Mouse (Mus musculus) hindbrain, embryonic 15.5 days (tissue): ENCODE measurements at regions not wholly inside any gene's neighbourhood (a gene's known extent, or its start where the extent isn't known, plus 50 kb on each side); places are given as distances from the start of the nearest gene placed in this dataset.

Source experiments
- ATAC-seq: fragments of 200-750 bp; cut with Nextera tagmentation; 2 replicates; pipeline ENCODE4 v1.8.0; 2017; ENCODE audit warnings: low read depth, moderate number of reproducible peaks, moderate TSS enrichment; ENCODE audit not compliant: low FRiP score
- H3K27ac ChIP-seq: fragments of 300-500 bp; sonication (generic); replicated peaks from 2 replicates; pipeline ENCODE4 v1.5.1; 2015; ENCODE audit warnings: mild to moderate bottlenecking, inconsistent platforms
- H3K27me3 ChIP-seq: fragments of 300-500 bp; sonication (generic); 2 replicates; pipeline ENCODE4 v1.6.1; 2015; ENCODE audit warnings: control low read depth, inconsistent platforms
- H3K36me3 ChIP-seq: fragments of 300-500 bp; sonication (generic); 2 replicates; pipeline ENCODE4 v1.6.1; 2015; ENCODE audit warnings: control low read depth, inconsistent platforms
- H3K4me1 ChIP-seq: fragments of 300-500 bp; sonication (generic); replicated peaks from 2 replicates; pipeline ENCODE4 v1.6.1; 2015; ENCODE audit warnings: control low read depth, inconsistent platforms
- H3K4me2 ChIP-seq: fragments of 300-500 bp; sonication (generic); 2 replicates; pipeline ENCODE4 v1.6.1; 2015; ENCODE audit warnings: moderate library complexity, mild to moderate bottlenecking, inconsistent platforms
- H3K4me3 ChIP-seq: fragments of 300-500 bp; sonication (generic); 2 replicates; pipeline ENCODE4 v1.5.1; 2015; ENCODE audit warnings: mild to moderate bottlenecking, inconsistent platforms
- H3K9ac ChIP-seq: fragments of 300-500 bp; sonication (generic); 2 replicates; pipeline ENCODE4 v1.6.1; 2015; ENCODE audit warnings: inconsistent platforms
- H3K9me3 ChIP-seq: fragments of 300-500 bp; sonication (generic); 2 replicates; pipeline ENCODE4 v1.6.1; 2016; ENCODE audit warnings: control low read depth, inconsistent platforms
- WGBS: fragments of 180-500 bp; shearing (Covaris S2); methylation state at CpG from one replicate; pipeline ENCODE4 v1.1.7; 2015; 5-methylcytosine and 5-hydroxymethylcytosine counted together

DNA sequence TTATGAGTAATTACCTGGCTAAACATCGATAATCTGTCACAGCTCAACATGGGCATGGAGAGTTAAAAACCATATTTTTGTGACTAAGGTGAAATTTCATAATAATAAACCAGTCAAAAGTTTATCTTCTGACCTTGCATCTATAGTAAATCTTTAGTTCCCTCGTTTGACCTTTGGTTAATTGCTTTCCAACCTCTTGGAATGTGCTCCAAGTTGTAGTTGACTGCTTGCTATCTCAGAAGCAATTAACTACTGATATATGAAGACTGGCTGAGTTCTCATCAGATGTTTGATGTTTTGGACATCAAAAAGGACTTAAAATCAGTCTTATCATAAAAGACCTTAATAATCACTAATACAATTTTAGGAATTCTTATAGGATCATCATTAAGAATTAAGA is 895.8 kb upstream of the Tmprss15 start:
- Histone ChIP-seq H3K9ac (no peak overlapping the region), H3K27ac (no peak overlapping the region), H3K4me1 (no peaks in the 10 kb centered on the region), H3K9me3 (no peaks in the 10 kb centered on the region), H3K27me3 (no peaks in the 10 kb centered on the region), H3K36me3 (no peaks in the 10 kb centered on the region), H3K4me2 (no peak overlapping the region), H3K4me3 (no peak overlapping the region)
- ATAC-seq = no peak
- 73% methylated on average over 2 of the region's 2 CpGs for WGBS

DNA sequence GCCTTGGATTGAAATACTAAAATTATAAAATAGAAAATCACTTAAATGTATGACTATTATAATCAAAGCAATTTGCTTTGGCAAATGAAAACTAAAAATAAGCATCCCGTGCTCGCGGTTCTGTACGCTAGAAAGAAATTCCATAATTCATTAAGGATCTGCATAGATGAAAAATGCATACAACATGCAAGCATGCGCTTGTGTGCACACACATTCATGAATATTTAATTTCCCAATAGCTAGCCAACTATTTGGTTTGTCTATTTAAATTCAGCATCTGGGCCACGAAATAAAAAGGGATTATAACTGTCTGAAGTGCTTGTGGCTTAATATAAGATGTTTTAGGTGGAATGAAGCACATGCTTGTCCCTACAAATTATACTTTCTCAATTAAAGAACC is 881.2 kb upstream of the Tmprss15 start:
- ATAC-seq = no peak
- WGBS = 52% methylated on average over 6 of the region's 6 CpGs
- H3K4me1 ChIP-seq = no peaks in the 10 kb centered on the region
- no peak overlapping the region for H3K4me2 ChIP-seq
- H3K27me3 ChIP-seq = no peaks in the 10 kb centered on the region
- no peak overlapping the region for H3K4me3 ChIP-seq
- H3K36me3 ChIP-seq = no peaks in the 10 kb centered on the region
- no peak overlapping the region for H3K9ac ChIP-seq
- no peaks in the 10 kb centered on the region for H3K9me3 ChIP-seq
- H3K27ac ChIP-seq = no peak overlapping the region

- H3K4me3 ChIP-seq = no peak overlapping the region
- H3K27ac ChIP-seq = no peak overlapping the region
- no peaks in the 10 kb centered on the region for H3K36me3 ChIP-seq
- no peak overlapping the region for H3K4me2 ChIP-seq
- H3K4me1 ChIP-seq = no peaks in the 10 kb centered on the region
- H3K9ac ChIP-seq = no peak overlapping the region
- ATAC-seq = no peak
- WGBS = 74% methylated on average over 2 of the region's 2 CpGs
- H3K27me3 ChIP-seq = no peaks in the 10 kb centered on the region
- H3K9me3 ChIP-seq = no peaks in the 10 kb centered on the region
Observed at GRCm38 (mm10) chr16:79937042-79937441, 846.1 kb upstream of the Tmprss15 start.

- WGBS = 49% methylated on average over 1 of the region's 1 CpGs
- no peaks in the 10 kb centered on the region for H3K36me3 ChIP-seq
Observed at GRCm38 (mm10) chr16:79907126-79907525, 816.2 kb upstream of the Tmprss15 start.

DNA sequence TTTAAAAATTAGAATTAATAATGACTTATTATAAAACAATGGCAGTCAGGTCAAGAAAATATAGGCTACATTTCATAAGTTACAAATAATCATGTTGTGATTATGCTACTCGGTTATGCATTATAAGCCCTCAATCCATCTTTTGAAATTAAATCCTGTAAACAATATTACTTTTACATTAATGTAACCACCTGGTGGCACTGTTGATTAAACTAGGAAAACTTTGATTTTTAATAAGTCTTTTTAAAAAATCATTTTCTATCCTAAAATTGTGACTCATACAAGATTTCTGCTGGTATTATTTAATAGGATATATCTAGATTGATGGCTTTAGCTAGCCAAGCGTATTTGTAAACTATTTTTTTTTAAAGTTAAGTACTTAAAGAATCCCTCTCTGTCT is 810.6 kb upstream of the Tmprss15 start:
- no peaks in the 10 kb centered on the region for H3K27me3 ChIP-seq
- no peaks in the 10 kb centered on the region for H3K4me1 ChIP-seq
- H3K4me2 ChIP-seq = no peak overlapping the region
- WGBS = 75% methylated on average over 2 of the region's 2 CpGs
- H3K9me3 ChIP-seq = no peaks in the 10 kb centered on the region
- H3K9ac ChIP-seq = no peak overlapping the region
- no peak for ATAC-seq
- no peak overlapping the region for H3K27ac ChIP-seq
- no peak overlapping the region for H3K4me3 ChIP-seq
- no peaks in the 10 kb centered on the region for H3K36me3 ChIP-seq

More at GRCm38 (mm10) chr16:79907126-79907525, 816.2 kb upstream of the Tmprss15 start:
- Histone ChIP-seq H3K4me1 (no peaks in the 10 kb centered on the region), H3K9me3 (no peaks in the 10 kb centered on the region), H3K4me2 (no peak overlapping the region), H3K9ac (no peak overlapping the region), H3K27me3 (no peaks in the 10 kb centered on the region), H3K4me3 (no peak overlapping the region), H3K27ac (no peak overlapping the region)
- ATAC-seq = no peak

GRCm38 (mm10) chr16:79881855-79882254 is 791.0 kb upstream of the Tmprss15 start:
- no peak overlapping the region for H3K9ac ChIP-seq
- H3K4me2 ChIP-seq = no peak overlapping the region

DNA sequence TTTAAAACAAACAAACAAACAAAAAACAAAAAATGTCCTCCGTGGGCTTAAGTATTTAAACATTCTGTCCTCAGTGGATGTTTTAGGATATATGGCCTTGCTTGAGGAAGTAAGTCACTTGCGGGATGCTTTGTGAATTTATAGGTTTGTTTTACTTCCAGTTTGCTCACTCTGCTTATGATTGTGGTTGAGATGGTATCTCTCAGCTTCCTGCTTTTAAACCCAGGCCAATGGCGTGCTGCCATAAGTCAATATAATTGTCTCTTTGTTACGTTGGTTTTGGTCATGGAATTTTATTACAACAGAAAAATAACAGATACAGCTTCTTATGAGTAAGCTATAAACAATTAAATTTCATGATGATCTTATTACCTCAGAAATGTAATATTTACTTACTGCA is 787.2 kb upstream of the Tmprss15 start:
- Histone ChIP-seq H3K4me1 (no peaks in the 10 kb centered on the region), H3K27ac (no peak overlapping the region), H3K27me3 (no peaks in the 10 kb centered on the region), H3K9me3 (no peaks in the 10 kb centered on the region), H3K9ac (no peak overlapping the region), H3K36me3 (no peaks in the 10 kb centered on the region), H3K4me2 (no peak overlapping the region), H3K4me3 (no peak overlapping the region)
- ATAC-seq = no peak
- WGBS = 86% methylated on average over 4 of the region's 4 CpGs

More at GRCm38 (mm10) chr16:79881855-79882254, 791.0 kb upstream of the Tmprss15 start:
- no peaks in the 10 kb centered on the region for H3K4me1 ChIP-seq
- no peaks in the 10 kb centered on the region for H3K36me3 ChIP-seq
- no peak overlapping the region for H3K4me3 ChIP-seq
- no peak overlapping the region for H3K27ac ChIP-seq
- ATAC-seq = no peak
- no peaks in the 10 kb centered on the region for H3K27me3 ChIP-seq
- WGBS = 86% methylated on average over 3 of the region's 3 CpGs
- no peaks in the 10 kb centered on the region for H3K9me3 ChIP-seq

GRCm38 (mm10) chr16:79876827-79877226 is 785.9 kb upstream of the Tmprss15 start:
- H3K9me3 ChIP-seq = no peaks in the 10 kb centered on the region
- 82% methylated on average over 1 of the region's 1 CpGs for WGBS
- no peaks in the 10 kb centered on the region for H3K4me1 ChIP-seq
- H3K27ac ChIP-seq = no peak overlapping the region
- no peak for ATAC-seq
- H3K9ac ChIP-seq = no peak overlapping the region
- no peaks in the 10 kb centered on the region for H3K27me3 ChIP-seq
- no peak overlapping the region for H3K4me2 ChIP-seq
- H3K36me3 ChIP-seq = no peaks in the 10 kb centered on the region
- no peak overlapping the region for H3K4me3 ChIP-seq

DNA sequence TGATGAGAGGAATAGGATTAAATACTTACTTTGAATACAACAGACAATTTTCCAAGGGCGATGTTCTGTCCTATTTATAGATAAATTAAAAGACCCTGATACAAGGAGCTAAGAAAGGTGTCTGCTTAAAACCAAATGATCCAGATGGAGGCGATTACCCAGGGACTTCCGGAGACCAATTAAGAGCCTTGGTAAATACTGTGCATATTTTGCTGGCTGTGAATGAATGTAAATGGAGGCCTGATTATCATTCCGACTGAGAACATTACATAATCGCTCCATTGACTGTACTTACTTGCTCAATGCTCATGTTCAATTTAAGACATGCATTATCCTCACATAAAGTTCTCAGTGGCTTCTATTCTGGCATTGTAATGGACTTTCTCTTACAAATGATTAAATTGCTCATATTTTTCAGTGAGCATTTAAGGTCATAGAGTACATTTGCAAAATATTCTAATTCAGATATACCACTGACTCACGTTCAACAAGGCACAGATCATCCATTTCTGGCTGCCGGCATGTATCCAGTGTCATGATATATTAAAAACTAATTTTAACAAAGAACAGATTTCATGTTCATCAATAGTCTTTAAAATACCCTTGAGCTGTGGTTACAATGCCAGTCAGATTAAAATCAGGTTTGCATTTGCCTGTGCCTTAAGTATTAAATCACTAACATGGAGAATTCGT is 779.8 kb upstream of the Tmprss15 start:
- no peak for ATAC-seq
- no peaks in the 10 kb centered on the region for H3K4me1 ChIP-seq
- no peak overlapping the region for H3K9ac ChIP-seq
- no peak overlapping the region for H3K27ac ChIP-seq
- no peak overlapping the region for H3K4me3 ChIP-seq
- H3K4me2 ChIP-seq = no peak overlapping the region
- H3K9me3 ChIP-seq = no peaks in the 10 kb centered on the region
- no peaks in the 10 kb centered on the region for H3K27me3 ChIP-seq
- WGBS = 53% methylated on average over 8 of the region's 8 CpGs
- no peaks in the 10 kb centered on the region for H3K36me3 ChIP-seq

- Histone ChIP-seq H3K4me1 (no peaks in the 10 kb centered on the region), H3K4me3 (no peak overlapping the region), H3K4me2 (no peak overlapping the region), H3K36me3 (no peaks in the 10 kb centered on the region), H3K9ac (no peak overlapping the region), H3K27me3 (no peaks in the 10 kb centered on the region), H3K27ac (no peak overlapping the region), H3K9me3 (no peaks in the 10 kb centered on the region)
- no peak for ATAC-seq
- WGBS = 73% methylated on average over 1 of the region's 1 CpGs
Observed at GRCm38 (mm10) chr16:79859540-79859939, 768.6 kb upstream of the Tmprss15 start.

- H3K4me1 ChIP-seq = no peaks in the 10 kb centered on the region
- H3K36me3 ChIP-seq = no peaks in the 10 kb centered on the region
- peak; percentile 30; the same call in 1 of the 2 replicates for ATAC-seq
- 63% methylated on average over 7 of the region's 7 CpGs for WGBS
- H3K9ac ChIP-seq = no peak overlapping the region
- no peak overlapping the region for H3K27ac ChIP-seq
- no peaks in the 10 kb centered on the region for H3K9me3 ChIP-seq
- no peaks in the 10 kb centered on the region for H3K27me3 ChIP-seq
- no peak overlapping the region for H3K4me3 ChIP-seq
- no peak overlapping the region for H3K4me2 ChIP-seq
Observed at GRCm38 (mm10) chr16:79849152-79849551, 758.3 kb upstream of the Tmprss15 start.

- Histone ChIP-seq H3K27me3 (no peaks in the 10 kb centered on the region), H3K4me2 (no peak overlapping the region), H3K27ac (no peak overlapping the region), H3K9me3 (no peaks in the 10 kb centered on the region), H3K4me3 (no peak overlapping the region), H3K9ac (no peak overlapping the region), H3K4me1 (no peaks in the 10 kb centered on the region), H3K36me3 (no peaks in the 10 kb centered on the region)
- 43% methylated on average over 1 of the region's 1 CpGs for WGBS
- no peak for ATAC-seq
Observed at GRCm38 (mm10) chr16:79816913-79817312, 726.0 kb upstream of the Tmprss15 start.

GRCm38 (mm10) chr16:79778729-79779128 is 687.8 kb upstream of the Tmprss15 start:
- H3K27me3 ChIP-seq = no peaks in the 10 kb centered on the region
- H3K4me3 ChIP-seq = no peak overlapping the region
- ATAC-seq = no peak
- no peaks in the 10 kb centered on the region for H3K4me1 ChIP-seq
- no peak overlapping the region for H3K4me2 ChIP-seq
- H3K9me3 ChIP-seq = no peaks in the 10 kb centered on the region
- no peak overlapping the region for H3K27ac ChIP-seq
- no peak overlapping the region for H3K9ac ChIP-seq
- 72% methylated on average over 3 of the region's 3 CpGs for WGBS
- H3K36me3 ChIP-seq = no peaks in the 10 kb centered on the region
